Mouse (Mus musculus) thymus, adult 2 months (tissue): Measurements from ENCODE around the gene Lrp11.

Experiments
- CTCF ChIP-seq: fragments of 200-500 bp; IDR thresholded peaks from 2 replicates; pipeline ENCODE4 v1.5.1; 2012; ENCODE audit warnings: mild to moderate bottlenecking, control low read depth, low read length, moderate library complexity, borderline replicate concordance; ENCODE audit not compliant: control insufficient read depth, poor library complexity, insufficient read depth; ENCODE audit errors: extremely low read depth
- POLR2A ChIP-seq: fragments of 200-500 bp; IDR thresholded peaks from 2 replicates; pipeline ENCODE4 v1.6.1; 2012; ENCODE audit warnings: mild to moderate bottlenecking, low read length, control low read depth, moderate library complexity; ENCODE audit not compliant: control insufficient read depth, poor library complexity, insufficient read depth; ENCODE audit errors: extremely low read depth

DNA sequence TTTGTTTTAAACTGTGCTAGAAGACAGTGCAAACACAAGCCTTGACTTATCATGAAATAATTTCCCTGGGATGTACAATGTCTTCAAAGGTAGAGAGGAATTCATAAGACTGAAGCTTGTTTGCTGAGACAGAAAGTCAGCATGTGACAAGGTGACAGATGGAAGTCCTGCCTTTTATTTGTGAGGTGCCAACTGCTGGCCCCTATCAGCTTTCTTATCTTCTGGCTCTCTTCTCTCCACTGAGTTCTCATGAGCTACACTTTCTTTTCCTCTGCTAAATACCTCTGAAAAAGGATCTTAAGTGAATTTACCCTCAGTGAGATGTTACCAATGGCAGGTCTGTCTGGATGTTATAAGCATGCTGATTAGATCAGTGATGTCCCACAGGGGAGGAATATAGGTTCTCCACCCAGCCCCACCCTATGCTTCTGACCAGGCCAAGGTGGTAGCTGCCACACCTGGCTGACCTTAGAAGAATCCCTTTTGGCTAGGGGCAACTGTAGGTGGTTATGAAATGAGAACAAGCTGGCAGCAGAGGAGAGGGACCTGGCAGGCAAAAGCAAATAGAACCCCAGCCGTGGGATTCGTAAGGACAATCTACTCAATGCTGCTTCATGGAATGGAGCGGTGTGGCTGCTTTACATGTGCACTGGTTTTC, 34.4 kb downstream of the Lrp11 start:
- TF ChIP-seq CTCF (no peak), POLR2A (no peak)
